Mouse (Mus musculus) embryonic facial prominence, embryonic 15.5 days (tissue): ENCODE results near the gene Hspg2. TPM values are rescaled to one million over a fixed set of nuclear protein-coding genes. Genes with fewer than 3 reads are reported as not detected.

Source experiments
- ATAC-seq: fragments of 200-750 bp; cut with Nextera tagmentation; 2 replicates; pipeline ENCODE4 v1.8.0; 2017; ENCODE audit warnings: low read depth, moderate TSS enrichment; ENCODE audit not compliant: insufficient number of reproducible peaks, low FRiP score, low TSS enrichment
- H3K27ac ChIP-seq: fragments of 300-500 bp; sonication (generic); replicated peaks from 2 replicates; pipeline ENCODE4 v1.5.1; 2015; ENCODE audit warnings: mild to moderate bottlenecking, inconsistent platforms
- H3K27me3 ChIP-seq: fragments of 300-500 bp; sonication (generic); 2 replicates; pipeline ENCODE4 v1.6.1; 2015; ENCODE audit warnings: inconsistent platforms
- H3K36me3 ChIP-seq: fragments of 300-500 bp; sonication (generic); 2 replicates; pipeline ENCODE4 v1.6.1; 2015; ENCODE audit warnings: mild to moderate bottlenecking, inconsistent platforms
- H3K4me1 ChIP-seq: fragments of 300-500 bp; sonication (generic); 2 replicates; pipeline ENCODE4 v1.6.1; 2015; ENCODE audit warnings: inconsistent platforms
- H3K4me2 ChIP-seq: fragments of 300-500 bp; sonication (generic); replicated peaks from 2 replicates; pipeline ENCODE4 v1.6.1; 2015; ENCODE audit warnings: mild to moderate bottlenecking, inconsistent platforms
- H3K4me3 ChIP-seq: fragments of 300-500 bp; sonication (generic); replicated peaks from 2 replicates; pipeline ENCODE4 v1.5.1; 2015; ENCODE audit warnings: mild to moderate bottlenecking, inconsistent platforms
- H3K9ac ChIP-seq: fragments of 300-500 bp; sonication (generic); 2 replicates; pipeline ENCODE4 v1.6.1; 2015; ENCODE audit warnings: inconsistent platforms
- H3K9me3 ChIP-seq: fragments of 300-500 bp; sonication (generic); replicated peaks from 2 replicates; pipeline ENCODE4 v1.6.1; 2016; ENCODE audit warnings: inconsistent platforms
- WGBS: fragments of 180-500 bp; shearing (Covaris S2); methylation state at CpG from one replicate; pipeline ENCODE4 v1.1.7; 2015; 5-methylcytosine and 5-hydroxymethylcytosine counted together
- polyA plus RNA-seq: library from polyadenylated mRNA; unstranded; fragments of >200 nt; fragmentation: Nextera tagmentation; extraction: Ambion mirVana; gene quantifications from 2 replicates; pipeline ENCODE4 v1.2.1, GENCODE M21; 2015

Hspg2 gene
- polyA plus RNA-seq, 1 experiment from 2014 or later, result 48.5 TPM

DNA sequence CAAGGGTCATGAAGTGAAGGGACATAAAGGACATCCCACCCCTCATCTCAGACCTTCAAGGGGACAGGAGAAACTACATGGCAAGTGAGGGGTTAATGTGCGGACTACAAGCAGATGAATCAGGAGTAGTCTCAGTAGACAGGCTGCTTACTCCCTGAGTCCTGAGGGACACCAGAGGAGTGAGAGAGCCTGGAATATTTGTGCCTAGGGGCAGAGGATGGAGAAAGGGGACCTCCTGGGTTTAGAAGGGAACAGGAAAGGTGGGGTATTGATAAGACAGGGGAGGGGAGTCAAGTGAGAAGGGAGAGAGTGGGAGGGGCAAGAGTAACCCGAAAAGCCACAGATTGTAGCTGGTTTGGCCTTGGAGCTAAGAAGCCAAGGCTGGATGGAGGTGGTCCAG, 19.9 kb upstream of the Hspg2 start:
- peak overlapping the region; percentile 68 for H3K27ac ChIP-seq
- no peak overlapping the region for H3K9ac ChIP-seq
- ATAC-seq, result peak; percentile 51; the same call in 1 of the 2 replicates
- peaks cover 27% of the 10 kb centered on the region for H3K4me1 ChIP-seq
- no peaks in the 10 kb centered on the region for H3K36me3 ChIP-seq
- 23% methylated on average over 2 of the region's 2 CpGs for whole genome bisulfite sequencing
- H3K9me3 ChIP-seq, result no peaks in the 10 kb centered on the region
- no peaks in the 10 kb centered on the region for H3K27me3 ChIP-seq
- no peak overlapping the region for H3K4me3 ChIP-seq
- H3K4me2 ChIP-seq, result peak overlapping the region; percentile 16

DNA sequence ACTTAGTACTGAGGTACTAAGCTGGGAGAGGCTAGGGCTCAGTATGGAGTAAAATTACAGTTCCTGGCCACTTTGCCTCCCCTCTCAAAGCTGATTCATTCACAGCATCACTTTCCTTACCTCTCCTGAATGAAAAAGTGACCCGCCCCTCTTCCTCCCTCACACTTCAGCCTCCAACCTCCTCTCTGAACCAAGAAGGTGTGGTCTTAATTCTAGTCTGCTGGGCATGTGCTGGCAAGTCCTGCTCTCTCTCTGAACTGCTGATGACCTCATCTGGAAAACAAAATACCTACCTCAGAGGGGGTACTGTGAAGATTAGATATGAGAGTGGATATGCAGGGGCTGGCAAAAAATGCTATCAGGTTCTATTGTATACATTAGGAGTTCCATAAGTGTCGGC, 19.4 kb upstream of the Hspg2 start:
- Histone ChIP-seq H3K9ac (no peak overlapping the region), H3K27ac (peak overlapping the region; percentile 68), H3K4me3 (no peak overlapping the region), H3K4me1 (peaks cover 23% of the 10 kb centered on the region), H3K9me3 (no peaks in the 10 kb centered on the region), H3K36me3 (no peaks in the 10 kb centered on the region), H3K4me2 (no peak overlapping the region), H3K27me3 (no peaks in the 10 kb centered on the region)
- peak; percentile 18; the same call in 1 of the 2 replicates for ATAC-seq
- 70% methylated on average over 2 of the region's 2 CpGs for WGBS

DNA sequence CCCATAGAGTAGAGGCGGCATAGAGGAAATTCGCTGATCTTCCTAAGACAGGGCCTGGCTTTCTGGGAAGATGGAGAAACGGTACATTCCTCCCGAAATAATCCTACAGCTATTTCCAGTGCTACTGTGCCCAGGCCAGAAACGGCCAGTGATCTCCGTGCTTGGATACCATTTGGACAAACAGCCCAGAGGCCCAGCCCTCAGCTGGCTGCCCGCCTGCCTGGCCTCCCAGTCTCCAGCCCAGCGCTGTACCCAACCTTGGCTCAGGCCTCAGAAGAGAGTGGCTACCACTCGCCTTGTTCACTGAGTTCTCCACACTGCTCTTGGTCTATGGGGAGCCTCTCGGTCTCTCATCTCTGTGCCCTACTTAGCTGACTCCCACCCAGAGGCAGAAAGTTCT, 18.9 kb upstream of the Hspg2 start:
- Histone ChIP-seq H3K36me3 (no peaks in the 10 kb centered on the region), H3K4me2 (no peak overlapping the region), H3K9ac (no peak overlapping the region), H3K4me3 (no peak overlapping the region), H3K27me3 (no peaks in the 10 kb centered on the region), H3K4me1 (peaks cover 23% of the 10 kb centered on the region), H3K9me3 (no peaks in the 10 kb centered on the region), H3K27ac (0 out of 2 replicates have a peak overlapping the region, but pooled peaks have one; percentile 68)
- WGBS, result 78% methylated on average over 10 of the region's 10 CpGs
- ATAC-seq, result no peak

DNA sequence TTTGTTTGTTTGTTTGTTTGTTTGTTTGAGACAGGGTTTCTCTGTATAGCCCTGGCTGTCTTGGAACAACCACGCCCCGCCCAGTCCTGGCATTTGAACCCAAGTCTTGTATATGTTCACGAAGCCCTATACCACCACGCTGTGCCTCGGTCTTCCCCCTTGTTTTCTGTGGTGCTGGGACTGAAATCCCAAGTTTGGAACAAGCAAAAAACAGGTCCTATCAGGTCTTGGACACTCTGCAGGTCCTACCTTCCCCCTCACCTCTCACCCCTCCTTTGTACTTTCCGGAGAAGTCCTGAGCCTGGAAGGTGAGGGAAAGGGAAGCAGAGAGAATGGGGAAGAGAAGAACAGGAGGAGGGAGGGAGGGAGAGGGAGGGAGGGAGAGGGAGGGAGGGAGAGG, 16.4 kb upstream of the Hspg2 start:
- Histone ChIP-seq H3K27me3 (no peaks in the 10 kb centered on the region), H3K9ac (no peak overlapping the region), H3K36me3 (no peaks in the 10 kb centered on the region), H3K9me3 (no peaks in the 10 kb centered on the region), H3K27ac (no peak overlapping the region), H3K4me1 (peaks cover 23% of the 10 kb centered on the region), H3K4me3 (no peak overlapping the region), H3K4me2 (no peak overlapping the region)
- no peak for ATAC-seq
- 91% methylated on average over 6 of the region's 6 CpGs for WGBS

DNA sequence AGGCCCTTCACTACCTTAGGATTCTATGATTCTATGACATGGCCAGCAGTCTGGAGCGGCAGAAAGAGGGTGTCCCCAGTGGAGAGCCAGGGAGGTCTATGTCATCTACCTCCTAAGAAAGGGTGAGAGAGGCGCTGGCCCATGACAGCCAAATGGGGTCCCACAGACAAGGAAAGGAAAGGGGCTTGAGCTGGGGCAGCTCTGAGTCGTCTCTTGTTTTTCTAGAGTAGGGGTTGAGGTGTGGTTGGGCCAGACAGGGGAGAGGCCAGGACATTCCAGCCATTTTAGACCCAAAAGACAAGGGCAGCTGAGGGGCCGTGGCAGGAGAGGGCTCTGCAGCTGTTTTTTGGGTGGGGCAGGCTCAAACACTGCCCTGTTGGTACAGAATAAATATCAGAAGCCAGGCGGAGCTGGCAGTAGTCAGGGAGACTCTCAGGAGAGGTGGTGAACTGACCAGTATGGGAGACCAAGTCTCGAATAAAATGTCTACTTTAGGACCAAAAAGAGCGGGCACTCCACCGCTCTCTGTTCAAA, 15.3 kb upstream of the Hspg2 start, which contains the start of gene 1700013G24Rik:
1700013G24Rik (plus strand) TSS at position 51 of the 534 bp plus-strand sequence.
- H3K27ac ChIP-seq, result 0 out of 2 replicates have a peak within 1 kb of the TSS, but pooled peaks have one; percentile 44
- no peaks in the 10 kb centered on the region for H3K36me3 ChIP-seq
- H3K4me2 ChIP-seq, result no peak within 1 kb of the TSS
- ATAC-seq, result no peak
- no peaks in the 10 kb centered on the region for H3K9me3 ChIP-seq
- peaks cover 14% of the 10 kb centered on the region for H3K4me1 ChIP-seq
- no peaks in the 10 kb centered on the region for H3K27me3 ChIP-seq
- no peak within 1 kb of the TSS for H3K9ac ChIP-seq
- H3K4me3 ChIP-seq, result no peak within 1 kb of the TSS
- 76% methylated on average over 8 of the region's 8 CpGs for WGBS

DNA sequence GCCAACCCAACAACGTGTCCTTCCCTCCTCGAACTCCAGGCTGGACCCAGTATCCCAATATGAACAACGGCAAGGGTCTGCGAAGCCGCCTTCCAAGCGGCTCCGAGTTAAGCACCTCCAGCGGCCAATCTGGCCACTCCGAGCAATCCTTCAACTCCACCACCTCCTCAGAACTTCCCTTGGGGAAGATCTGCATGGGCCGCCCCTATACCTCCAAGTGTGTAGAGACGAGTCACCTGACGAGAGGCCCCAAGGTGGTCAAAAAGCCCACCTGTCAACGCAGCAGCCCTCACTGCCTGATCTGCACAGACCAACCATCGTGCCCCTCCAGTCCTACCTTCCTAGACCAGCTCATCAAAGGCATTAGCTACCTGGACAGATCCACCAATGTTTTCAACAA, 14.0 kb upstream of the Hspg2 start:
- Histone ChIP-seq H3K9me3 (no peaks in the 10 kb centered on the region), H3K4me2 (no peak overlapping the region), H3K4me3 (no peak overlapping the region), H3K9ac (no peak overlapping the region), H3K27ac (no peak overlapping the region), H3K4me1 (0 out of 2 replicates have a peak, but pooled peaks cover 8% of the 10 kb centered on the region), H3K36me3 (no peaks in the 10 kb centered on the region), H3K27me3 (no peaks in the 10 kb centered on the region)
- WGBS, result 89% methylated on average over 14 of the region's 14 CpGs
- ATAC-seq, result no peak

DNA sequence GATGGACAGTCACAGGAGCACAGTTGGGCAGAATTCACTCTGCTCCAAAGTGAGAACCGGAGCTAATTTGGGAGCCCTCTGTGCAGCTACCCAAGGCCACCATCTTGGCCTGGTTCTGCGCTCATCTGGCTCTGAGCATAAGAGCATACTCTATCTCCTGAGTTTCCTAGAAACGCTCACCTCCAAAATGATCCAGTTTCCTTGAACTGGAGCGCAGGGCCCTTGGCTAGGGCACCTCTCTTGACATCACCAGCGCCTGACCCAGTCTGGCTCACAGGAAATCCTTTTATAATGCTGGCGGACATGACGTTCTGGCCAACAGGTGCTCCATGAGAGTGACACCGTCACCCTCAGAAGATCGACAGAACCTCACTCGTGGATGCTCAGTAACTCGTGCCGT, 12.0 kb upstream of the Hspg2 start:
- no peak overlapping the region for H3K27ac ChIP-seq
- no peak for ATAC-seq
- H3K27me3 ChIP-seq, result no peaks in the 10 kb centered on the region
- no peak overlapping the region for H3K9ac ChIP-seq
- H3K4me1 ChIP-seq, result peaks cover 9% of the 10 kb centered on the region; the same call in 1 of the 2 replicates
- no peak overlapping the region for H3K4me3 ChIP-seq
- H3K9me3 ChIP-seq, result no peaks in the 10 kb centered on the region
- H3K4me2 ChIP-seq, result no peak overlapping the region
- no peaks in the 10 kb centered on the region for H3K36me3 ChIP-seq
- WGBS, result 82% methylated on average over 12 of the region's 12 CpGs

DNA sequence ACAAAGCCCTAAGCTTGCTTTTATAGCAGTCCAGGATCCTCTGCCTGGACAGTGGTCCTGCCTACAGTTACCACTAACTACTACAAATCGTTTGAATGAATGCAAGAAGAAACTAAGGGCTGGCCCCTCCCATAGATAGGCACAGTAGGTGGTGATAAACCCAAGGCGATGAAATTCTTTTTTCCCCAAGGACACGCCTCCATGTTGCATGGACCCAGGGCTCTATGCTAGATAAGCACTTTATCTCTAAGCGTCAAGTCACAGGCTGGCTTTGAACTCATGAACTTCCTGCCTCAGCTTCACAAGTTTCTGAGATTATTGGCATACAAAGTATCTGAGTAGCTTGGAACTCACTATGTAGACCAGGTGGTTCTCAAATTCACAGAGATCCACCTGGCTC, 11.3 kb upstream of the Hspg2 start:
- Histone ChIP-seq H3K4me2 (no peak overlapping the region), H3K36me3 (no peaks in the 10 kb centered on the region), H3K4me3 (no peak overlapping the region), H3K9me3 (no peaks in the 10 kb centered on the region), H3K27ac (no peak overlapping the region), H3K4me1 (peaks cover 9% of the 10 kb centered on the region; the same call in 1 of the 2 replicates), H3K9ac (no peak overlapping the region), H3K27me3 (no peaks in the 10 kb centered on the region)
- 84% methylated on average over 4 of the region's 4 CpGs for whole genome bisulfite sequencing
- no peak for ATAC-seq

DNA sequence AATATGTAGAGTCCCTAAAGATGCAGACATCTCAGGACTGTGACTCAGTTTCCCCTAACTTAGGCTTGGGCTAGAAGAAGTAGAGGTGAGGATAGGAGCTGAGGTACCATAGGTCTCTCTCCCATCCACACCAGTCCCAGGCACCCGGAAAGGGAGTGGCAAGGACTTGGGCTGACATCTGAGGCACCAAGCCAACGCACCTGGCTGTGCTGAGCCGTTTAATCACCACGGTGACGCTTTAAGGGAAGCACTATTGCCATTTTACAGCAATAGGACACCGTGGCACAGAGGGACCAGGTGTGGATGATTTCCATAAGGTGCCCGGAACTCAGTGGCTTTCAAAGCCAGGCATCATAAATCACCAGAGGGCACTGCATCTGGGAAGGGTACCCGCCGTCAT, 10.3 kb upstream of the Hspg2 start:
- no peaks in the 10 kb centered on the region for H3K27me3 ChIP-seq
- H3K27ac ChIP-seq, result no peak overlapping the region
- H3K4me3 ChIP-seq, result no peak overlapping the region
- no peaks in the 10 kb centered on the region for H3K9me3 ChIP-seq
- no peaks in the 10 kb centered on the region for H3K36me3 ChIP-seq
- H3K4me1 ChIP-seq, result peaks cover 14% of the 10 kb centered on the region; the same call in 1 of the 2 replicates
- no peak overlapping the region for H3K9ac ChIP-seq
- H3K4me2 ChIP-seq, result no peak overlapping the region
- WGBS, result 82% methylated on average over 9 of the region's 9 CpGs
- no peak for ATAC-seq

DNA sequence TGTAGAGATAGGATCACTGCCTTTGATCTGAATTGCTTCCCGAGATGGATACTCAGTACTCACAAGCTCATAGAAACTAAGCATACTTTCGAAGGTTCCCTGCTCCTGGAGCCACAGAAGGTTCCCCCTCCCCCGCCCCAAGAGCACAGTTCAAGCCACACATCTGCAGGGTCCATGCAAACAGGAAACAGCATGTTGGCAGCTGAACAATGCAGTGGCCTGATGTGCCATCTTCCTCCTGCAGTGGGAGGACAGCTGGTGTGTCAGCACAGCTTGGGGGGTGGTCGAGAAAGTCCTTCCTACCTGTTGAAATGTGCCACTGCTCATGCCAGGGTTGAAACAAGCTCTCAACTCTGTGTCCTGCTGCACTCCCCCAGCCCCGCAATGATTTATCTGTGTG, 9.7 kb upstream of the Hspg2 start:
- H3K27ac ChIP-seq, result no peak overlapping the region
- H3K36me3 ChIP-seq, result no peaks in the 10 kb centered on the region
- no peaks in the 10 kb centered on the region for H3K9me3 ChIP-seq
- H3K4me2 ChIP-seq, result no peak overlapping the region
- no peak for ATAC-seq
- WGBS, result 51% methylated on average over 5 of the region's 5 CpGs
- no peak overlapping the region for H3K9ac ChIP-seq
- H3K4me3 ChIP-seq, result no peak overlapping the region
- peaks cover 19% of the 10 kb centered on the region for H3K4me1 ChIP-seq
- H3K27me3 ChIP-seq, result no peaks in the 10 kb centered on the region

DNA sequence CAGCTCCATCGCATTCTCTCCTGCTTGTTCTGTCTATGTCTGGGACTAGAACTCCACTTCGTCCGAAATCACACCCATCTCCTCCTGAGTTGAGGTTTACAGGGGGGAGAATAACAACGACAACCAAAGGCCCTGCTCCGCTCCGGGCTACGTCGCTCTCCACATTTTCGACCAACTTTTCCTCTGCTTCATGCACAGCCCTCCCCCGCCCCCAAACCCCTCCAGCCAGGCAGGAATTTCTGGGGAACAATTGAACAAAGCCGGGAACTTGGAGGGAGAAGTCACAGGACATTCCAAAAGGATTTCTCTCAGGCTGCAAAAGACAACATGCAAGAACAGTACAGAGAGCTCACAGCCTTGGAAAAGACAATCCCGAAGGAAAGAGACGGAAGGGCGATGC, 7.9 kb upstream of the Hspg2 start:
- H3K4me1 ChIP-seq, result peaks cover 36% of the 10 kb centered on the region
- WGBS, result 66% methylated on average over 14 of the region's 14 CpGs
- H3K4me2 ChIP-seq, result no peak overlapping the region
- H3K27me3 ChIP-seq, result no peaks in the 10 kb centered on the region
- H3K9me3 ChIP-seq, result no peaks in the 10 kb centered on the region
- ATAC-seq, result no peak
- H3K4me3 ChIP-seq, result no peak overlapping the region
- H3K36me3 ChIP-seq, result no peaks in the 10 kb centered on the region
- H3K27ac ChIP-seq, result peak overlapping the region; percentile 68
- no peak overlapping the region for H3K9ac ChIP-seq

DNA sequence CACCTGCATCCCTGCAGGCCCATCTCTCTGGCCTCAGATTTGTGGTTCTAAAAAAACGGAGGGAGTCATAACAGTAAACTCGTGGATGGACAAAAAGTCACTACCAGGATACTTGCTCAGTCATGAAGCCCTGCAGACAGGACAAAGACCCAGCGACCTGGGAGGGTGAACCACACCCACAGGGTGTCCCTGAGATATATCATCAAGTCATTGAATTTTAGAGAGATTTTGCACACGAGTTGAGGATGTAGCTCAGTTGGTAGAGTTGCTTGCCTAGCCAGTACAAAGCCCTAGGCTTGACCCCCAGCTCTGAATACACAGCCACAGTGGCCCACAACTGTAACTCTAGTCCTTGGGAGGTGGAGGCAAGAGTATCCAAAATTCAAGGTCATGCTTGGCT, 7.4 kb upstream of the Hspg2 start:
- H3K27ac ChIP-seq, result peak overlapping the region; percentile 68
- no peak overlapping the region for H3K9ac ChIP-seq
- peaks cover 36% of the 10 kb centered on the region for H3K4me1 ChIP-seq
- H3K27me3 ChIP-seq, result no peaks in the 10 kb centered on the region
- no peaks in the 10 kb centered on the region for H3K36me3 ChIP-seq
- no peak for ATAC-seq
- H3K9me3 ChIP-seq, result no peaks in the 10 kb centered on the region
- H3K4me2 ChIP-seq, result no peak overlapping the region
- H3K4me3 ChIP-seq, result no peak overlapping the region
- 72% methylated on average over 4 of the region's 4 CpGs for WGBS
